Mouse (Mus musculus): Measurements from ENCODE around the gene Lin9. TPM values are rescaled to one million over a fixed set of nuclear protein-coding genes. Genes with fewer than 3 reads are reported as not detected.
"Not testable (repeated sequence)": the region's sequence is repeated elsewhere in the genome, so short reads cannot be mapped to it uniquely, and the experiment has no call there.

The Lin9 gene
- 1 to 10 TPM; 3.6 to 4.6 (median 4.1) TPM for total RNA-seq (2022)

DNA sequence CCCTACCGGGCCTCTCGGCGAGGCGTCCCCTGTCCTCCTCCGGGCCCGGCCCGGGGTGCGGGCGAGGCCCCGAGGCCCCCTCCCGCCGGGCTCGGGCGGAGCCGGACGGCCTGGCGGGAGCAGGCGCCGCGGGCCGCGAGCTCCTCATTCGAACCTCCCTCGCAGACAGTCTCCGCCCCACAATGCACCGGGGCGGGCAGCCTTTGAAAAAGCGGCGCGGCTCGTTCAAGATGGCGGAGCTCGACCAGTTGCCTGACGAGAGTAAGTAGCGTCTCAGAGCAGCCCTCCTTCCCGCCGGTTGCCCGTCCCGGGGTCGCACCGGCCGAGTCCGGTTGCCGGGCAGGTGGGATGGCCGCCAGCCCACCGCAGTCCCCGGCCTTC lies at the start of gene Lin9:
TSS of gene Lin9 (plus strand) at position 14 of the 381 bp plus-strand sequence.
- DNase-seq (ENCODE audit: low spot score in 2 of 2), result peak; percentile 74 to 75

DNA sequence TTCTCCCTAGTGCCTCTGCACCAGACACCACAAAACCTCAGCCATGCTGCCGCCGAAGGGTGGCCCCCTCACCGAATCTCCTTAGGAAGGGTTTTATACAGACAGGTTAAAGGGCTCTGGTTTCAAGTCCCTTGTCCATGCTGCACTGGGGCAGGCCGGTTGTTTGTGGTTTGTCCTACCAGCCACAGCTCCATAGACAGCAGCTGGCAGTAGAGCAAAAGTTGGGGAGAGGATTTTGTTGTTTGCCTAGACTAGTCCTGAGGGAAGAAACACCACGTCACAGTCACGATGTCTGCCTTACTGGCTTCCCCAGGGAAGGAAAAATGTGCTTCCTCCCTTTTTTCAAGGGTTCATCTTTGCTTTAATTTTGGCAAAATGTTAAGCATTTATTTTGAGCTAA lies 40.4 kb upstream of the Lin9 start:
- no peak for DNase-seq (ENCODE audit: low spot score in 2 of 2)

DNA sequence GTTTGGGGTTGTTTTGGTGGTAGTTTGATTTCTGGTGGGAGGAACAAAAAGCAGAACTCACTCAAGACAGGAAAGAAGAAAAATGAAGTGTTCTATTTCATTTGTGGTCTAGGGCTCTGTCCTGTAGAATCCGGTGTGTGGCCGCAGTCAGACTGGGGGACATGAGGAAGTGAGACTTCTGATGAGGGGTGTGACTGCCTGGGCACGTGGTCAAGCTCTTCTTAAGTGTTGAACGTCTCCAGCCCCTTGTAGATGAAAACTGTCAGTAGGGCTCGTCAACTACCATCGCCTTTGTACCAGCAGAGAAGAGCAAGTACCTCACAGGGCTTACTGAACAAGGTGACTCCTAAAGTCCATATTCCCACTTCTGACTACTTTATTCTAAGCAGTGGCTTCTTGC lies 39.1 kb upstream of the Lin9 start:
- no peak for DNase-seq (ENCODE audit: low spot score in 2 of 2)

DNA sequence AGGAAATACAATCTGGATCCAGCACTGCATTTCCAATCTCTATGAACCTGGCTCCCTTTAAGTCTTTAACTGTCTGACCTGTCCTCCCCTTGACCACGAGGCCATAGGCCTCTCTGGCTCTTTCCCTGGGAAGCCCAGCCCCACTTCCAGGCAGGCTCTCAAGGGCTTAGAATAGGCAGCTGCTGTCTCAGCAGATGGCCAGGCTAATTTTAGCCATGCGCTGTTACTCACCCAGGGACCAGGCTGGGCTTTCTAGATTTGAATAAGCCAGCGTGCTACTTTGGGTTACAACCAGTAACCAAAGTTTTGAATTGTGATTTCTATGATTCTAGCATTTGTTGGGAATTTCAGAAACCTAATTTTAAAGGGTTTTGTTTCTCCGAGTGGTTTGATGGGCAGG lies 36.4 kb upstream of the Lin9 start:
- peak; percentile 55 to 75 for DNase-seq (ENCODE audit: low spot score in 2 of 2)

DNA sequence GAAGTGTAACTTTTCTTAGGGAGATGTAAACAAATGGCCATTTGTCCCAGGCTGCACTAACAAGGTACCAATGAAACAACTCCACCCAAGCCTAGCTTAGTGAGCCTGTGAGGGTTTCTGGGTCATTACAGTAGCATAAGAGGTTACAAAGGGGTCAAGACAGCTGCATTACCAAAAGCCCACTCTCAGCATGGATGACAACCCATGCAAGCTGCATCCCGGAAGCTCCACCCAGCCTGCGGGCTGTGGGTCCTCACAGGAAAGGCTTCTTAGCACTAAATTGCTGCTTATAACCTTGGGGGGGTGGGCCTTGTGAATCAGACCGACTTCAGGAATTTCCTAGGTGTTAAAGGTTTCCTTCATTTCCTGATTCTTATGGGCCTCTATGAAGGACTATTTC lies 34.8 kb upstream of the Lin9 start:
- DNase-seq (ENCODE audit: low spot score in 2 of 2), result no peak

DNA sequence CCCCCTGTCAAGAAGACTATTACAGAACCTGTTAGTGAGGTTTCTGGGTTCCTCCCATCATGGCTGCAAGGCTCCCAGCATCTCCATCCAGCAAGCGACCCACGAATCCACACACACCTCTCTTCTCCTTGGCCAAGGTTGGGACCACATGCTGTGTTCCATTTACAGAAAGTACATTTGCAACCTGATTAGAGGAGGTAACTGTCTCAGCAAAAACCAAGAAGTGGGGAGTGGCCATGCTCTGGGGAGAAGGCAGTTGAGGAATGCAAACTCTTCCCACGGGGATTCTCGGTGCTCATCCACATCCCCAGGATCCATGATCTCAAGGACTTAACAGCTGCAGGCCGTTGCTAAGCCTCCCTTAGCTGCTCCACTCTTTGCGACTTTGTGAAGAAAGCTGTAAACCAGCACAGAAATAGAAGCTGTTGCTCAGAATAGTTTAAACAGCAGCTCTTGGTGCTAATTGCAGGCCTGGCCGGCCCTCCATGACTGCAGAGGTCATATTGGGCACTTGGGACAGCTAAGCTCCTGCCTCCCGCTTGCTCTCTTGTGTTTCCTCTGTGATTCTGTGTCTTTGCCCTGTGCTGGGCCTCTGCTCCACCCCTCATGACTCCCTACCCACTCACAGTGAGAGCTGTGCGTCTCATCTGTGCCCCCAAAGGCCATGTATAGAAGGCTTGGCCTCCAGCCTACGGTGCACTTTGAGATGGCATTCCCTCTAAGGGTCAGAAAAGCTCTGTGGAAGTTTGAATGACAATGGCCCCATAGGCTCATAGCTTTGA lies 34.0 kb upstream of the Lin9 start:
- no peak for DNase-seq (ENCODE audit: low spot score in 2 of 2)

DNA sequence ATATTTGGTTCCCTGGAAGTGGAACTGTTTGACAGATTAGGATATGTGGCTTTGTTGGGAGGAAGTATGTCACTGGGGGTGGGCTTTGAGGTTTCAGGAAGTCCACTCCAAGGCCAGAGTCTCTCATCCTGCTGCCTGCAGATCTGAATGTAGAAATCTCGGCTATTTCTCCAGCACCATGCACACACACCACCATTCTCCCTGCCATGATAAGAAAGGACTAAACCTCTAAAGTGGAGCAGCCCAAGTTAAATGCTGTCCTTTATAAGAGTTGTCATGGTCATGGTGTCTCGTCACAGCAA lies 33.4 kb upstream of the Lin9 start:
- DNase-seq (ENCODE audit: low spot score in 2 of 2), result no peak

DNA sequence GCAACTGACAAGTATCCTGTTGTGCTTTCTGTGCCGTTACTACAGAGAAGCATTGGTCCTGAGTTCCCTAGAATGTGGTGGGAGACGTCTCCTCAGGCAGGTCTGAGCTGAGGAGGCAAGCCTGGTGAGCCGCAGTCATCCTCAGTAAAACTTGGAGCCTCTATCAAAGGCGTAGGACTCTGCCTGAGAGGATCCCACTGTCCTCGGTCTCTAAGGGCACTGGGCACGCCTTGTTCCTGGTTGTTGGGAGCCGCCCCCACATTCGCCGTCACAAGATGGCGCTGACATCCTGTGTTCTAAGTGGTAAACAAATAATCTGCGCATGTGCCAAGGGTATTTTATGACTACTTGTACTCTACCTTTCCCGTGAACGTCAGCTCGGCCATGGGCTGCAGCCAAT lies 29.1 kb upstream of the Lin9 start:
- DNase-seq (ENCODE audit: low spot score in 2 of 2), result not testable (repeated sequence)

DNA sequence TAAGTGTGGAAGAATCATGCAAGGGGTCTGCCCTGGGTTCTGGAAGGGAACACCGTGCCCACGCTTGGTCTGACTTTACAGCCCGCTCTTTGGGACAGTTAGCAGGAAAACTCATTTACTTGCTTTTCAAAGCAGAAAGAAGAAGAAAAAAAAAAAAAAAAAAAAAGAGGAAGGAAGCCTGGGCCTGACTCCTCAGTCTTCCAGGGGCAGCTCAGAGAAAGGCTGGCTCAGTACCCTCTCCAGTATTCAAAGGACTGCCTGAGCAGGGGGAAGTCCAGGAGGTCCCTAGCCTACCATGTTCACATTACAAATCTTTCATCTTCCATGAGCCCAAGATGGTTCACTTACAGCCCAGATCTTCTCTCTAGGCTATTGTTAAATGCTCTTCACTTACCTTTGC lies 24.2 kb upstream of the Lin9 start:
- no peak for DNase-seq (ENCODE audit: low spot score in 2 of 2)

DNA sequence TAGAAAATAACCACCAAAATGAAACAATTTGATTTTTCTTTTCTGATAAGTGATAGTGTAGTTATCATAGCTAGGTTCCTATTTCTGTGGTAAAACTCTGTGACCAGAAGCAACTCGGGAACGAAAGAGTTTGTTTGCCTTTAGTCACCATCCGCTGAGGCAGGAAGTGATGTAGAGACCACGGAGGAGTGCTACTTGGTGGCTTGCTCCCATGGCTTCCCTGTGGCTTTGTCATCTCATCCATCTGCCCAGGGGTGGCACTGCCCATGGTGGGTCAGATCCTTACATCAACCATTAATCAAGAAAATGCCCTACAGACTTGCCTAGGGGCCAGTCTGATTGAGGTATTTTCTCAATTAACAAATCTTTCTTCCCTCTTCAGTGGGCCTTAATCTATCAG lies 18.6 kb upstream of the Lin9 start:
- DNase-seq (ENCODE audit: low spot score in 2 of 2), result no peak

DNA sequence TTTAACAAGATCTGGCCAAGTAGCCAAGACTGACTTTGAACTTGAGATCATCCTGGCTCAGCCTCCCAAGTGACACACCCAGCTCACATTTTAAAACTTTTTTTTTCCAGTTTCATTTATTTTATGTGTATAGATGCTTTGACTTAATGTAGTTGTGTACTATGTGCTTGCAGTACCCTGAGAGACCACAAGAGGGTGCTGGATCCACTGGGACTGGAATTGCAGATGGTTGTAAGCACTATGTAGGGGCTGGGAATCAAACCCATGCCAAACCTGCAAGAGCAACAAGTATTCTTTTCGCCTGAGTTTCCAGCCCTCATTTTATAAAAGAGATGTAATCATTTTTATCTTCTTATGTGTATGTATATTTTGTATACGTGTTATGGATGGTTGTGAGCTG lies 17.0 kb upstream of the Lin9 start:
- DNase-seq (ENCODE audit: low spot score in 2 of 2), result no peak

DNA sequence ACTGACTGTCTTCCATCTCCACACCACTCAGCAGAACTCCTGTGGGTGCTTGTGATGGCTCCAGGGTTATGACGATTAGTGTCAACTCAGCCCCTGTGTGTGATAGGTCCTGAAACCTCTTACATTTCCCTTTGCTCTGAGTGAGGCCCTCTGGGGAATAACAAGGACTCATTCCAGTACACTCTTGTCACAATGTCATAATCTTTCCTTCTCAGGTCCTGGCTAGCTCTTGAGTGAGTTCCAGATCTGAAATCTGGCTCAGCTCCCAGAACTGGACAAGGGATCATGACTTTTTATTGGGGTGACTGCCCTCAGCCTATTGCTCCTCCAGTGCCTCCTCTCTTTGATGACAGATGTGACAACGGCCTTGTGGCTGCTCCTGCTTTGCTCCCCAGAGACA lies 14.8 kb upstream of the Lin9 start:
- DNase-seq (ENCODE audit: low spot score in 2 of 2), result peak in 1 of 2 experiments; percentile 10

DNA sequence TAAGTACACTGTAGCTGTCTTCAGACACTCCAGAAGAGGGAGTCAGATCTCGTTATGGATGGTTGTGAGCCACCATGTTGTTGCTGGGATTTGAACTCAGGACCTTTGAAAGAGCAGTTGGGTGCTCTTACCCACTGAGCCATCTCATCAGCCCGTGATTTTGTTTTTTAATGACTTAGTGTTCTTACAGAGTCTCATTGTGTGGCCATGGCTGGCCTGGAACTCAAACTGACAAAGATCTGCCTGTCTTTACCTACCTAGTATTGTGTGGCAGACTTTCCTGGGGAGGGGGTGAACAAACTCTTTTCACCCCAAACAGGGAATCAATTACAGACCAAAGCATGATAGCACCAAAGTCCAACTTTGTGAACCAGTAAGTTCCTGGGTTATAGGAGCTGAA lies 3.2 kb upstream of the Lin9 start:
- not testable (repeated sequence) for DNase-seq (ENCODE audit: low spot score in 2 of 2)

DNA sequence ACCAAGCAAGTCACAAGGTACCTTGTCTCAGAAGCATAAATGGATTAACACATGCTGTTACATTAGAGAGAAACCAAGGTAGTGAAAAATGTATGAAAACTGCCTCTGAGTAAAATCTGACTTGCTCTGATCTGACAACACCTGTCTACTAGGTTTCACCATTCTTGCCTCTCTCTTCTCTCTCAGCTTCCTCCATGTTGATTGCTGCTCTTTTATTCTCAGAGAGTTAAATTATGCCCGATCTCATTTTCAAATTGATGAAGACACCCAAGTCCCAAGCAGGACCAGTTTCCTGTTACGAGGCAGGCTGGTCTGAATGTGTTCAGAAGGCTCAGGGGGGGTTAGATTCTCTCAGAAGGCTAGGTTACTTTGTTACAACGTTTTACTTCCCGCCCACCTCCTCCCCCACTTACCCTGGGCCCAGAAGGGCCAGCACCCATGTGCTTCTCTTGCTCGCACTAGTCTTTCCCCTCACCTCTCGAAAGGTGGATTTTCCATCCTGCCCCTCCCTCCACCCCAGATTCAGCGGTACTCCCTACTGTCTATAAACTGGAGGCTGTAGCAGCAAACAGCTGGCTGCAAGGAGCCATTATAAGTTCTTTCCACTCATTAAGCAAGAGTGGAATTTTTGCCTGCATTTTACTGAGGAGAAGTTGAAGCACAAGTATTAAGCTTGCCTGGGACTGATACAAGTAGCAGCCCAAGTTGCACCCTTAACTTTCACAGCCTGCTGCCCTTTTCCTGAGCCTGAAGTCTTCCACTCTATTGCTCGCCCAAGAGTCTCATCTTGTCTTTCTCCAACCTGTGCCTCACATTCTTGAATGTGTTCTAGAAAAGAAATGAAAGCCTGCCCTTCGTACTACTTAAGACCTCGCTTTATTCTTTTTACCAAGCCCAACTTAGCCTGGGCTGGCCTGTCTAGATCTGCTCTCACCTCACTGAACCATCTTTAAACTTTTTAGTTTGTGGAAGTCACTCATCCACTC lies 1.2 kb upstream of the Lin9 start:
- no peak for DNase-seq (ENCODE audit: low spot score in 2 of 2)

DNA sequence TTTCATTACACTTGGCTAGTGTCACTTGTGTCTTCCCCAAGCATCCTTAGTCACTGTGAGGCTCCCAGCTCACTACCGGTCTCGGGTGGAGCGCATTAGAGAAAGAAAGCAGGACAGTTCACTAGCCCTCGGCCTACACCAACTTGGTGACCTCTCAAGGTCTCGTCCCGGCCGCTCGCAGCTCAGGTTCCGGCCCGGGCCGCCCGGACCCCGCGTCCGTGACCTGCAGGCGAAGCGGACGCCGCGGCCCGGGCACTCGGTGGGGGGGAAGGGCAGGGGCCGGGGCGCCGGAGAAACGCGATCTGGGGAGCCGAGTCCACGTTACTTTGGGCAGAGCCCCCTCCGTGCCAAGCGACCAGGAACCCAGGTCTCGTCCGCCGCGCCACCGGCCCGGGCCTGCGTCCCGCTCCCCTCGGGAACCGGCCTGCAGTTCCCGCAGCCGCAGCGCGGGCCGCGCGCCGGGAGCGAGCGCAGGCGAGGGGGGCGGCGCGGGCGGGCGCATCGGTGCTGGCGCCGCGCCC lies 285 bp upstream of the Lin9 start:
- DNase-seq (ENCODE audit: low spot score in 2 of 2), result peak; percentile 12 to 26

DNA sequence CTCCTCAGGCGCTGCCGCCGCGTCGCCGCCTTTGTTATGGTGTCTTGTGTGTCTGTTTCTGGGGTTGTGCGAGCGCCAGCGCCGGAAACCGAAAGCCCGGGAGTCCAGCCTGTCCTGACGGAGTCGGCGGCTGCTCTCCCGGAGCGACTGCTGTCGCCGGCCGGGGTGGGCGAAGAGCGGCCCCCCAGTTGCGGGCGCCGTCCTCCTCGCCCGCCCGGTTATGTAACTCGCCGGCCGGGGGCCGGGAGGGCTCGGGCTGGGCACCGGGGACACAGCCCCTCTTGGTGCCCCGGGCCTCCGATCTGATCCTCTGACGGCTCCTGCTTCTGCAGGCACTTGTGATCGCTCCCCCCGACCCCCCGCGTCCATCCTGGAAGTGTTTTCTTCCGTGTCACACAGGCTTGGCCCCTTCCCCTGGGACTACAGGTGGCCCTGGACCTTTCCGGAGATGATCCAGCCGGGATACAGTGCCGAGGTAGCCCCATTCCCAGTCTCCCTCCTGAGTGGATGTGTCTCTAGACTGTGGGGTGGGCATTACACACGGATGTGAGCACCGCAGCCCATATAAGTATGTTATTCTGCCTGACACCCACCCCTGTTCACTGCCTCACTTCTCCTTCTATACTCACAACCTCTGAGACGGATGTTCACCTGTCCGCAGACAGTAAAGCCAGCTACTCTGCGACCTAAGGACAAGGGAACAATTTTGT lies 723 bp downstream of the Lin9 start:
- no peak for DNase-seq (ENCODE audit: low spot score in 2 of 2)

DNA sequence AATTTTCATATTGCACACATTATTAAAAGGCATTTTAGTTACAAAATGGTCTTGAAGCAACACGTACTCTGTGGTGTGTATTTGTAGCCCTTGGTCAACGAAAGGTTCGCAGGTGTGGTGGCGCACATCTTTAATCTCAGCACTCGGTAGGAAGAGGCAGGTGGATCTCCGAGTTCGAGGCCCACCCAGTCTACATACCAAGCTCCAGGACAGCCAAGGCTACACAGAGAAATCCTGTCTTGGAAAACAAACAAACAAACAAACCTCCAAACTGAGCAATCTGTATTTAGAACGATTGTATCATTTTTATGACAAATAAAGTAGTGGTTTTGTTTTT lies 1.2 kb downstream of the Lin9 start:
- no peak for DNase-seq (ENCODE audit: low spot score in 2 of 2)

DNA sequence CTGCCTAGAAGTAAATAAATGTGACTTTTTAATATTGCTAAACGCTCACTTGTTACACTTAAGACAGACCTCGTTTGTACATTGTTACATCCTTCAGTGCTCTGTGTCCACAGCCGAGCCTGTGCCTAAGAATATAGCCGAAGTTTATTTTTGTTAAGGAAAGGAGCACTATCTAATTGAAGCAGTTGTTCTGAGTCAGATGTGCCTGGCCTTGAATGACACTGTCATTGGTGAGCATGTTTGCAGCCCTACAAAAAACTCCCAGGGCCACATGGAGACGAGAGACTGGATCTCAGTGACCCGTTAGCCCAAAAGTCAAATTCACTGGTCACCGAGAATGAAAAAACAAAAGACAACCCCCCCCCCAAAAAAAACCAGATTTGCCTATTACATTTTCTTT lies 50.3 kb downstream of the Lin9 start:
- no peak for DNase-seq (ENCODE audit: low spot score in 2 of 2)

DNA sequence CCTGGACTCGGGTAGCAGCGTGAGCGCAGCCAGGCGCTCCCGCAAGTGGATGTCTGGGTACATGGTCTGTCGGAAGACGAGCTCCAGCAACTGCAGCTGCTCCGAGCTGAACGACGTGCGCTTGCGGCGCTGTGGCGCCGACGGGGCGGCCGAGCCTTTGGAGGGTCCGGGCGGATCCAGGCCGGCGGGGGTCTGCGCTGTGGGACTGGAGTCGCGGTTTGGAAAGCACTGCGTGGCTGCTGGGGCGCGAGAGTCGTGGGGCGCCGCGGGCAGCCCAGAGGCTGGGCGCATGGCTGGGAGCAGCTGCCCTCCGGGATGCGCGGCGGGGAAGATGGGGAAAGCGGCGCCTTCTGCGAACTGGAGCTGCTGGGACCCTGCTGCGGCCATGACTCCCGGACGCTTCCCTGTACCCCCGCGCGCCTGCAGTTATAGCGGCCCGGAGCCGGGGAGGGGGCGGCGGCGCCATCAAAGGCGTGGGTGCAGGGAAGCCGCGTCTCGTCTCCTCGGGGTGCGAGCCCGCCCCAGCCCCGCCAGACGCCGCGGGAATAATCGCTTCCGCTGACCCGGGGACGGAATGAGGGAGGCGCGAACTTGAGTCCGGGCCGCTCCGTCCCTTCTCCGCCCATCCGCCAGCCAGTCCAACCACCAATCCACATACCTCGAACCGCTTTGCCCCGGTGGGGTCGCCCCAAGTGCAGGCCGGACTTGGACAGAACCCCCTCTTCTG lies 55.8 kb downstream of the Lin9 start, which contains the start of gene Mixl1:
TSS of gene Mixl1 (minus strand) at position 409 of the 727 bp plus-strand sequence.
- no peak for DNase-seq (ENCODE audit: low spot score in 2 of 2)

DNA sequence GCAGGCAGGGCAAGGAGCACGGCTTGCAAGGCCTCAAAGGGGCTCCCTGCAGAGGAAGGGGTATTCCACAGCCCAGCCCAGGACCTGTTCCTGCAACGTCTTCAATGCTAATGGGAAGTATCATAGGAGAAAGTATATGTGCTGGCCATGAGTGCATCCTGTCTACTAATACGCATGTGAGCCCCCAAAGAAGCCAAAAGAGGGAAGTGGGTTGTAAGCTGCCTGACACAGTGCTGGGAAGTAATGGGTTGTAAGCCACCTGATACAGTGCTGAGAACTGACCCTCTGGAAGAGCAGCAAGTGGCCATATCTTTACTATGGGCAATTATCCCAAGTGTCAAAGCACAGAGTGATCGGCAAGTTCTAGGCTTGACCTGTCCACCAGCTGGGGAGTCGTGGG lies 57.1 kb downstream of the Lin9 start:
- no peak for DNase-seq (ENCODE audit: low spot score in 2 of 2)

DNA sequence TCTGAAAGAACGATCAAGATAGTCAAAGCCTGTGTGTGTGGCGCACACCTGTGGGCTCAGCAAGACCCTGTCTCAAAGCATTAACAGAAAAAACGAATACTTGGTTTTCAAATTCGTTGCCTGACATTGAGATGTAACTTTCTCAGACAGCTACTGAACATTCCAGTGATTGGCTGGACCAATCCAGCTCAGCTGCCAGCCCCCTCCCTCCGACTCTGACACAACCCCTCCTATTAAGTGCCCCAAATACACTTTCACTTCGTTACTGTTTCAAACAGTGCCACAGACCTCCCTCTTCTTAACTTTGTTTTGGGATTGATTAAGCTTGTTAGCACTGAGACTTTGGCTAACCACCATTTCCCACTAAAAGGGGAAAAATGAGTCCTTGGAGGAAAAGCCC lies 62.5 kb downstream of the Lin9 start:
- no peak for DNase-seq (ENCODE audit: low spot score in 2 of 2)
